Mouse (Mus musculus): Measurements from ENCODE around the gene Lrig3.

Gene Lrig3

DNA sequence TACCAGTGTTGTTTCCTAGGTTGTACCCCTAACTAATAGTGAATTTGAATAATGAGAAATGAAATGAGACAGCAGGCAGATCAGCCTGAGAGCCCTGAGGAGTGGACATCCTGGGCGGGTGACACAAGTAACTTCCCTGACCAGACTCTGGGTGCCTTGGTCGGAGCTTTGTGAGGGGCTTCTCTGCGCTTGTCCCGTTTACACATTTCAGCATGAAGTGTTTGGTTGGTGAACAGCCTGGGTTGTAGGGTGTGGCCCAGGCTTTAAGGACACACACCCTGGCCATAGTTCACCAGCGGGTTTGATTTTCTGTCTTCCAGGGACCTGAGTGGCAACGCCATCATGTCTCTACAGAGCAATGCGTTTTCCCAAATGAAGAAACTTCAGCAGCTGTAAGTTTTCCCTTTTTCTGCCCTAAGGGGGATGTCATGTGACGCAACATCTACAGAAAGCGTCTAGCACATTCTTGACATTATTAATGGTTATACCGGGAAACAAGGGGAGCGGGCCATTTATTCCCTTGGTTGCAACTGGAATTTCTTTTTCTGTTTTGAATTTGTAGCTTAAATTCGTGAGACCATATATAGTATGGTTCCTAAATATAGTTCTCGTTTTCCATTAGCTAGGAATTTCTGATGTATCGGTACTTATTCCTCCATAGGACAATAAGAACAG is 36.2 kb downstream of the Lrig3 start:
- DNase-seq (ENCODE audit: low spot score): no peak

DNA sequence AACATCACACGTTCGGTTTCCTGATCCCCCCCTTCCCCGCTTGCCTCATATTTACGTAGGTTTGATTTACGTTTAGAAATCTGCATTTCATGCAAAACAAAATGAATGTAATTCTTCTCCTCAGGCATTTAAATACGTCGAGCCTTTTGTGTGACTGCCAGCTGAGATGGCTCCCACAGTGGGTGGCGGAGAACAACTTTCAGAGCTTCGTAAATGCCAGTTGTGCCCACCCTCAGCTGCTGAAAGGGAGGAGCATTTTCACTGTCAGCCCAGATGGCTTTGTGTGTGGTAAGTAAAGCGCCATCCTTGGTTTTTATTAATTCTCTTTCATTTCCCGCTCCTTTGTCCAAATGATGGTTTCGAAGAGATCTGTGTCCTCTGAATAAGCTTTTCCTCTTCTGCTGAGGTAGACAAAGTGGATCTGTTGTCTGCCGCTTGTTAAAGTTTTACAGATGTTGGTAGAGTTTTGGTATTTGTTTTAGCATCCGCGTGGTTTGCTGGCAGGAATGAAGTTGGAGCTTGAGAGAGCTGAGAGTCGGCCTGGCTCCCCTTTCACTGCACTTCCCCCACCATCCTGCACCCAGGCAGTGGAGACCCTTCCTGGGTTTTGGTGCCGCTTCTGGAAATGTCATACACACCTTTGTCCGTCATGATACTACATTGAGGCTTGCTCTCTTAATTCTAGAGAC is 37.0 kb downstream of the Lrig3 start:
- DNase-seq (ENCODE audit: low spot score): no peak

DNA sequence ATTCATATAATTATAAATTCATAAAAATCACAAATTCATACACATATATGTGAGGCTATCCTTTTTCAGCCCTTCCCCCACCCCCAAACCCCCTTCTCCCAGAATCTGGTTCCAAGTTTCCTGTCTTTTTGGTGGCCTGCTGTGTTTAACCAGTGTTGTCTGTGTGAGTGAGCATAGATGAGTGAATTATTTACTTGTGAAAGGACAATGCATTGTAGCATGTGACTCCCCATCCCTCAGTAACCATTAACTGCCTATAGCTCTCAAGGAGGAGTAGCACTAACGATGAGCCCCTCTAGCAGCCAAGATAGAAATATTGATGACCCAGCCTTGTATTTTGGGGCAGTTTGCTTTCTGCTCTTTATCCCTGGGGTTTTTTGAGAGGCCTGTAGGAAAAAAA is 37.9 kb downstream of the Lrig3 start:
- DNase-seq (ENCODE audit: low spot score): no peak

DNA sequence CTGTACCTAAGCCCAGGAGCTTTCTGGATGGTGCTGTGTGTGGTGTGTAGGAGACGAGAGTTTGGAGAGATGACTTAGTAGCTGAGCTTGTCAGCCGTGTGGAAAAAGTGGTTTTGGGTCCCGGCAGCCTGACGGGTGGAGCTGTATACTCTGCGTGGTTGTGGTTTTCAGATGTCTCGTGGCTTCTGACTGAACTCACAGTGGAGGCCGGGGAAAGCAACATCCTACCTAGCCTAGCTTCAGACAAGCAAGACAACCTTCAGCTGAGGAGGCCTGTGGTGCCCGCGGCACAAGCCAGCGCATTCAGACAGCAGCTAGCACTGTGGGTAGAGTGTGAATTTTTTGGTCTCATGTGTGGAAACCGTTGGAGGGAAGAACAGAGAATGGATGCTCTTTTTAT is 47.7 kb downstream of the Lrig3 start:
- DNase-seq (ENCODE audit: low spot score): no peak

DNA sequence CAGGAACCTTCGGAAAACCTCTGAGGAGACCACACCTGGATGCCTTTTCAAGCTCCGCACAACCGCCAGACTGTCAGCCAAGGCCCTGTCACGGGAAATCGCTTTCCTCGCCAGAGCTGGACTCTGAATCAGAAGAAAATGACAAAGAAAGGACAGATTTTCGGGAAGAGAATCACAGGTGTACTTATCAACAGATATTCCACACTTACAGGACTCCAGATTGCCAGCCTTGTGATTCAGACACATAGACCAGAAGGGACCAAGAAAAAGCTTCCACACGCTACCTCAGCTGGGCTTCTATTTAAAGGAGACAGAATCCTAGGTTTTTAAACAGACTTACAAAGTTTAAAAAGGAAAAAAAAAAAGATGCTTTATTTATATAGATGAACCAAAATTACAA is 48.7 kb downstream of the Lrig3 start:
- no peak for DNase-seq (ENCODE audit: low spot score)

DNA sequence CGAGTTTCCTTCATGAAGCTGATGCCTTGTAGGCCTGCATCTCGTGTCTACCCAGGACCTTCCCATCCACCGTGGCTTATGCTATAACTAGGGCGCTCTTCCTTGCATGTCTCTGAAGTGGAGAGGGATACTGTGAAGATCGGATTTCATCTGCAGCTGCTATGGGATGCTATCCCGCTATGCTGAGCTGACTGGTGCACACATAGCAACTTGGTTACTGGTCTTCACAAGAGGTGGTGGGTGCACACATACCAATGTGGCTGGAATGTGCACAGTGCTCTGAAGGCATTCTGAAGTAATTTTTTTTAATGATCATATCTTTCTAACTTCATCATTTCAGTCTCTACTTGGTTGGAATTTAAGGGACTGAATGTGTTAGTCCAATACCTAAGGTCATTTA is 49.7 kb downstream of the Lrig3 start:
- DNase-seq (ENCODE audit: low spot score): no peak

DNA sequence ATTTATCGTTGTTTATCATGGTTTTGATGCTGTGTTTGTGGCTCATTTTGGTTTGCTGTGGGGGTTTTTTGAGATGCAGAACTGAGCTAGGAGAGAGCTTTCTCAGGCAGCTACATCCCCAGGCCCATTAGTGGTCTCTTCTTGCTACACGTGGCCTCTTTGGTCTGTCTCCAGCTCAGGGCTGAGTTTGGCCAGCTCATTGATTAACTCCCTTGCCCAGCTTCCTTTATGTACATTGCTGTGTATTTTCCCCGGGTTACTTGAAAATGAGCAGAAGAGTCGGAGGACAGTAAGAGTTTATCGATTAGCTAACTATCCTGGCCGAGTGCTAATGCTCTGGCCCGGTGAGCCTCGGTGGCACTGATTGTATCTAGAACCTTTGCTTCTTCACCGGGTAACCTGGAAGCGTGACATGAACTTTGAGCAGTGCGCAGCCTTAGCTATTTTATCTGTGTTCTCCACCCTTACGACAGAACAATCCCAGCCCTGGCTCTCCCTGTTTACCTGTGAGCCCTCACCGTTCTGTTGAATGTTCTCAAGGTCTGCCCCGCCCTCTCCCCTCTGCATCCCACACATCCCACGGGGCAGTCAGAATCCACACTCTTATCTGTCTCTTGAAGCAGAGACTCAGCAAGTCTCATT is 53.5 kb downstream of the Lrig3 start:
- DNase-seq (ENCODE audit: low spot score): no peak

DNA sequence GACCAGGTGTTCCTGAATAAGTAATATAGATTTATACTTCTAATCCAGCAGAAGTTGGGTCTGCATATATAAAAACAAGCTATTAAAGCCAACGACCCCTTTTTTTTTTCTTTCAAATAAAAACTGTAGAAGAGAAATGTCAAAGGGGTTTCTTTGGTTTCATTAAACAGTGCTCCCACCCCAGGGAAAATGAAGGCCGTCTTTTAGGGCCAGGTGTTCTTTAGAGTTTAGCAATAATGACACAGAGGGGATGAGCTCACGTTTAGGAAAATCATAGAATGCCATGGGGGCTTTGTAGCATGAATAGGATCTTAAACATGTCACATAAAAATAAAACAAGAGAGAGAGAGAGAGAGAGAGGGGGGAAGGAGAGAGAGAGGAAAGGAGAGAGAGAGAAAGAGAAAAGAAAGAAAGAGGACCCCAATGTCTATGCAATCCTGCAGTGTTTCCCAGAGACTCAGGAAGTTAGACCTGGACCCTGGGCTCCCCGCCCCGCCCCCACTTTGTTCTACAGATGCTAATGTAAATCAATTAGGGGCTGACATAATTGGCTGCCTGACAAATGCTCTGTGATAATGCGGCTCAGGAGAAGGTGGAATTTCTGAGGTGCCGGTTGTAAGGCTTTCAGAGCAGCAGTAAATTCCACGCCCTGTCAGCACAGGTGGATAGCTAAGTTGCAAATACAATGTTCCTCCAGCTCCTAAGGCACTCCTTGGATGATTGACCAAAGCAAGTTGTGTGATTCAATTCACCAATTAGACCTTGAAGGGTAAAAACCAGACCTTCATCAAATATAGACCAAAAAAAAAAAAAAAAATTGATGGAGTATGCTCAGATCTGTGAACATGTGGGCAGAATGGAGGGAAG is 62.8 kb downstream of the Lrig3 start:
- DNase-seq (ENCODE audit: low spot score): no peak

DNA sequence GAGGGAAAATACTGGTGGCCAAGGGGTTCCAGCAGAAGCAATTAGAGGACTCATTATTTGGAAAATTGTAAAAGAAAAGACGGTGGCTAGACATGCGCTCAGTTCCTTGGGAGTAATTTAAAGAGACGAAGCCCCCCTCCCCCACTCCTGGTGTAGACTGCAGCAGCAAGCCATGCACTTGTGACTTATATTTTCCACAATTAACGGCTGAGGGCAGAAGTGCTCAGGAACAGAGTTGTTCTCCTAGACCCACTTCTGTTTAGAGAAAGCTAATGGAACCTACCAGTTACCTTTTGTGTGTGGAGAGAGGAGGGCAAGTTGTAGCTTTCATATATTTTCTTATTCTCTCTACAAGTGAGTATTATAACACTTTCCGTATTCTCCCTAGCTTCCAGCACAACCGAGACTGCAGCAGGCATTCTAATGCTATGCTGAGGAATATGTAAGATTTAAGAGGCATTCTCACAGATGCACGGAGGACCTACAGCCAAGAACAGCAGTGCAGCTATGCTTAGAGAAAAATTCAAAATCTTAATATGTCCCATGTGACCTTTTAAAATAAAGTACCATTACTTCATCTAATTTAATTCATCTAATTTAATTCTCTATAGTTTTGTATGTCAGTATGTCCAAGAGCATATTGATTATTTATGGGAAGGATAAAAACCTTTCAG is 63.6 kb downstream of the Lrig3 start:
- DNase-seq (ENCODE audit: low spot score): no peak

DNA sequence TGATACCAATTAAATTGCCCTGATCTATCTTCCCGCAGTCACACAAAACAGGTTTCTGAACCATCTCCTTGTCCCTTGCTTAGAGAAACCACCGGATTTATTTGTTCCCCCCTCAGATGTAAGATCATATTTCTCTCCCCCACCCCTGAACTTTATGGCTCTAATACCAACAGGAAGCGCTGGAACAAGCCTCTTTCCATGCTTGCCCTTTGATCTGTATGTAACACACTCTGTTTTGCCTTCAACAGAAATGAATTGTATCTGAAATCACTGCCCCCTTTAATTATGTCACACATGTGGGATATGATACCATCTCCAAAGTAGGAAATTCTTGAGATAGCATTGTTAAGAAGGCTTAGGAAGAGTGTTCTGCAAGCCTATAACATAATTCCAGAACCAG is 90.9 kb downstream of the Lrig3 start:
- no peak for DNase-seq (ENCODE audit: low spot score)

DNA sequence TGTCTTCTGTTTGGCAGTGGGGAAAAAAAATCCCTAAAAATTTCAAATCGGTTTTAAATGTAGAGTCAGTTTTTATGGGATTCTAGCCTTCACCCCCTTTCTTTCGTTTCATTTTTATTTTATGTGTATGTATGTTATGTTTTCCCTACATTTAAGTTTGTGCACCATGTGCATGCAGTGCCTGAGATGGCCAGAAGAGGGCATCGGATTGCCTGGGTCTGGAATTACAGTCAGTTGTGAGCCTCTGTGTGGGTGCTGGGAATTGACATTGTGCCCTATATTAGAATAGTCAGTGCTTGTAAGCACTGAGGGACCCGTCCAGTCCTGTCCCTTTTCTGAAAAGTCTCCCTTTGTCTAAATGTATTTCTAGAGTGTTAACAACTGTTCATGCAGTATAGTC is 96.8 kb downstream of the Lrig3 start:
- DNase-seq (ENCODE audit: low spot score): no peak

Data from T-cell, adult 2 months (primary cell).